Mouse (Mus musculus): ENCODE measurements at regions not wholly inside any gene's neighbourhood (a gene's known extent, or its start where the extent isn't known, plus 50 kb on each side); places are given as distances from the start of the nearest gene placed in this dataset.
"Not testable (repeated sequence)": the region's sequence is repeated elsewhere in the genome, so short reads cannot be mapped to it uniquely, and the experiment has no call there.

DNA sequence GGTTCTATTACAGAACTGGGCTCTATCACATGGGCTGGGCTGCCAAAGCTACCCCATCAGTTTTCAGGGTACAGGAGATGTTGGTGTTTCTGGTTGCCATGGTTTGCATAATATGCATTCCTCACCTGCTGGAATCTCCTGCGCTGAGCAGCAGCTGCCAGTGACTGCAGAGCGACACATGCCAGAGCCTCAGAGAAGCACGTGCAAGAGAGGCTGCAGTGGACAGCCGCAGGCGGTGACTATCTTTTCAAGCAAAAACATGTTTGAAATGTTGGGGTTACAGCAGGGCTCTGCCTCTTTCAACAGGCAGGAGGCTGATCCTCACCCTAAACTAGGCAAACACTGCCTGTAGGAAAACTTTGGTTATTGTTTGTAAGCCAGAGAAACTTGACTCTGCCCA lies 83.7 kb upstream of the Vav3 start:
- dilution Hi-C loops (cut with MboI; ENCODE audit: extremely low pct_ligation_motif_present, extremely low pct_unique_long_range_greater_than_20kb, low sequenced_read_pairs) (no loop called here), in situ Hi-C loops (cut with MboI; ENCODE audit: low pct_ligation_motif_present, low pct_unique_long_range_greater_than_20kb, low sequenced_read_pairs) (no loop called here)
- DNase-seq (ENCODE audit: extremely low read depth) = no peak
- Histone ChIP-seq H3K27me3 (replicated peaks) (no peaks in the 10 kb centered on the region), H3K79me2 (replicated peaks; ENCODE audit: control insufficient read depth, extremely low read depth, insufficient read depth, poor library complexity, severe bottlenecking) (no peaks in the 10 kb centered on the region), H3K4me3 (replicated peaks in 1 of 3; ENCODE audit: low read depth in 2 of 3, low read length in 2 of 3, poor library complexity in 1 of 3) (no peak overlapping the region), H3K9ac (ENCODE audit: insufficient read depth, low read depth) (no peak overlapping the region), H3K36me3 (replicated peaks in 1 of 2; ENCODE audit: control insufficient read depth in 1 of 2, insufficient read depth in 1 of 2, low read length in 1 of 2) (no peaks in the 10 kb centered on the region), H3K4me1 (ENCODE audit: control insufficient read depth in 1 of 2, insufficient read depth in 2 of 2) (peaks cover 0 to 13% of the 10 kb centered on the region in 2 experiments; a peak in 2 of 4 replicates), H3K27ac (ENCODE audit: insufficient read depth, low read depth) (no peak overlapping the region), H3K4me2 (ENCODE audit: insufficient read depth, low read depth, poor library complexity, severe bottlenecking) (no peak overlapping the region), H3K9me3 (replicated peaks; ENCODE audit: low read length) (no peaks in the 10 kb centered on the region)
- TF ChIP-seq JUN (IDR thresholded peaks at IDR 0.05; ENCODE audit: insufficient read depth, low read depth, low read length) (no peak), IRF4 (IDR thresholded peaks at IDR 0.05; ENCODE audit: low read depth, low read length) (no peak), GABPA (IDR thresholded peaks at IDR 0.05; ENCODE audit: insufficient replicate concordance, low read depth, low read length) (no peak), KAT2A (IDR thresholded peaks at IDR 0.05; ENCODE audit: insufficient replicate concordance, low read length) (no peak)

DNA sequence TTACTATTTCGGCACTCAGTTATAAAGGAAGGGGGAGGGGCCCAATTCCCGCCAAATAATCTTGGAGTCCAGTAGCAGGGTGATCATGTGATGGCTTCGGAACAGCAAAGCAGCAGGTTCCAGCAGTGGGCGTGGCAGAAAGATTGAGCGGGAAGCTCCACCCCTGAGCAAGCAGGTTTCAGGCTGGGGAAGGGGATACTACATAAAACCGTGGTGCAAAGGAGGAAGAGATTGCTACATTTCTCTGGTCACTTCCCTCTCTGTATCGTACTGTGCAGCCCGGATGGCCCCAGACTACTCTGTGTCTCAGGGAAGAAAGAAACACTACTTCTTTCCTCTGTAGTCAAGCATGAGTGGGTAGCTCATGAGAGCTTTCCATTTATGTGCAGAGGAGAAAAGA lies 73.5 kb upstream of the Vav3 start:
- H3K4me2 ChIP-seq (ENCODE audit: insufficient read depth, low read depth, poor library complexity, severe bottlenecking); H3K27ac ChIP-seq (ENCODE audit: insufficient read depth, low read depth); H3K9ac ChIP-seq (ENCODE audit: insufficient read depth, low read depth); H3K36me3 ChIP-seq (replicated peaks in 1 of 2; ENCODE audit: control insufficient read depth in 1 of 2, insufficient read depth in 1 of 2, low read length in 1 of 2); H3K4me3 ChIP-seq (replicated peaks in 1 of 3; ENCODE audit: low read depth in 2 of 3, low read length in 2 of 3, poor library complexity in 1 of 3); in situ Hi-C loops (cut with MboI; ENCODE audit: low pct_ligation_motif_present, low pct_unique_long_range_greater_than_20kb, low sequenced_read_pairs); H3K4me1 ChIP-seq (ENCODE audit: control insufficient read depth in 1 of 2, insufficient read depth in 2 of 2); dilution Hi-C loops (cut with MboI; ENCODE audit: extremely low pct_ligation_motif_present, extremely low pct_unique_long_range_greater_than_20kb, low sequenced_read_pairs); H3K9me3 ChIP-seq (replicated peaks; ENCODE audit: low read length); H3K79me2 ChIP-seq (replicated peaks; ENCODE audit: control insufficient read depth, extremely low read depth, insufficient read depth, poor library complexity, severe bottlenecking); H3K27me3 ChIP-seq (replicated peaks); DNase-seq (ENCODE audit: extremely low read depth): not testable (repeated sequence)

DNA sequence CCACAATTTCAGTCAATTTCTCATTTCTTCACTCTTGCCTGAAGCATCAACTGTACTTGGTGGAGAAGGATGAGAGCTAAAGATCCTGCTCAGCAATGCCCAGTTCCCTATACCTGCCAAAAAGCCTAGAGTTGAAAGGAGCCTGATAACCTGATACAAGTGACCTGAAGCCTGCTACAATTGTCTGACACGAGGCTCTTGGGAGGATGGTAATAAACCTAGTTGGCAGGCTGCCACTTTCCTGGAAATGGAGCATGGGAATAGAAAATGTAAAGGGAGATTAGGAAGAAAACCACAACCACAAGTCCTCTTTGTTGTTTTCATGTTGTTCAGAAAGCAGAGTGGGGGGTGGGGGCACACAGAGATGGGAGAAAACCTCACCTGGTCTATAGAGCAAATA lies 69.7 kb upstream of the Vav3 start:
- Histone ChIP-seq H3K4me2 (ENCODE audit: insufficient read depth, low read depth, poor library complexity, severe bottlenecking) (no peak overlapping the region), H3K79me2 (replicated peaks; ENCODE audit: control insufficient read depth, extremely low read depth, insufficient read depth, poor library complexity, severe bottlenecking) (no peaks in the 10 kb centered on the region), H3K4me1 (ENCODE audit: control insufficient read depth in 1 of 2, insufficient read depth in 2 of 2) (peaks cover 0 to 7% of the 10 kb centered on the region in 2 experiments; a peak in 1 of 4 replicates), H3K9me3 (replicated peaks; ENCODE audit: low read length) (no peaks in the 10 kb centered on the region), H3K27ac (ENCODE audit: insufficient read depth, low read depth) (no peak overlapping the region), H3K4me3 (replicated peaks in 1 of 3; ENCODE audit: low read depth in 2 of 3, low read length in 2 of 3, poor library complexity in 1 of 3) (no peak overlapping the region), H3K27me3 (replicated peaks) (no peaks in the 10 kb centered on the region), H3K9ac (ENCODE audit: insufficient read depth, low read depth) (no peak overlapping the region), H3K36me3 (replicated peaks in 1 of 2; ENCODE audit: control insufficient read depth in 1 of 2, insufficient read depth in 1 of 2, low read length in 1 of 2) (no peaks in the 10 kb centered on the region)
- DNase-seq (ENCODE audit: extremely low read depth) = no peak
- in situ Hi-C loops (cut with MboI; ENCODE audit: low pct_ligation_motif_present, low pct_unique_long_range_greater_than_20kb, low sequenced_read_pairs) = no loop called here
- dilution Hi-C loops (cut with MboI; ENCODE audit: extremely low pct_ligation_motif_present, extremely low pct_unique_long_range_greater_than_20kb, low sequenced_read_pairs) = no loop called here
- TF ChIP-seq EP300 (IDR thresholded peaks at IDR 0.05; ENCODE audit: low read length) (no peak), MXI1 (IDR thresholded peaks at IDR 0.05; ENCODE audit: low read depth, low read length) (no peak), CHD2 (IDR thresholded peaks at IDR 0.05; ENCODE audit: low read length) (no peak), MAX (IDR thresholded peaks at IDR 0.05; ENCODE audit: low read length) (no peak), SIN3A (IDR thresholded peaks at IDR 0.05; ENCODE audit: low read length) (no peak), ELF1 (IDR thresholded peaks at IDR 0.05; ENCODE audit: low read depth, low read length) (no peak), MYC (IDR thresholded peaks at IDR 0.05; ENCODE audit: low read depth, low read length) (no peak), NELFE (IDR thresholded peaks at IDR 0.05; ENCODE audit: low read depth, low read length) (no peak), IRF4 (IDR thresholded peaks at IDR 0.05; ENCODE audit: low read depth, low read length) (no peak), RAD21 (IDR thresholded peaks at IDR 0.05; ENCODE audit: low read depth, low read length) (no peak), ZKSCAN1 (IDR thresholded peaks at IDR 0.05; ENCODE audit: borderline replicate concordance, low read depth, low read length) (no peak), CTCF (conservative IDR thresholded peaks at IDR 0.05 in 1 of 2, IDR thresholded peaks at IDR 0.05 in 1 of 2; ENCODE audit: low read depth in 2 of 2, low read length in 2 of 2) (no peak), POLR2AphosphoS2 (IDR thresholded peaks at IDR 0.05; ENCODE audit: low read depth, low read length) (no peak)
